Mouse (Mus musculus): ENCODE data around the gene Musk.

DNA sequence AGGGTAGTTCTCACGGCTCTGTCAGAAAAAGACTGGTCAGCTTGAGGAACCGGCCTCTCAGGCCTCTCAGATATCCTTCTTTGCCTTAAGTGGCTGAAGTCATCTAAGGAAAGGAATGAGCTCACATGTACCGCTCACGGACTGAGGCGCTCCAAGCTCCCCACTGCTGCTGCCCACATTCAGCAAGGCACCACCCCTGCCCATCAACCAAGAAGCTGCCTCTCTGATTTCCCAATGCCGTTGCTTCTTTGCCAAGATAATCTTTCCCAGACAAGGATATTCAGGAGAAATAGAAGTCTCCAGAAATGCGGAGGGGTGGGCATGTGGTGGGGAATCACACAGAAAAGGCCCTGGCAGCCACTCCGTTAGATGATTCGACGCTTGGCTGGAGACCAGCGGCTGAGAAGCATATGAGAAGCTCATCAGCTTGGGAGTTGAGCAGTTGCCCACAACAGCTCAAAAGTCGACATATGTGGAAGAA is 115.1 kb downstream of the Musk start:
- TF ChIP-seq GATA1 (IDR thresholded peaks at IDR 0.05; ENCODE audit: borderline replicate concordance, low read length) (no peak), FLI1 (IDR thresholded peaks at IDR 0.05; ENCODE audit: low read length) (no peak)

All from megakaryocyte, embryonic 14.5 days (primary cell).